Mouse (Mus musculus) CH12.LX (cell line): ENCODE data around the gene Hsd3b7. TPM values are rescaled to one million over a fixed set of nuclear protein-coding genes. Genes with fewer than 3 reads are reported as not detected.

Source experiments
- DNase-seq: peaks from one replicate; pipeline ENCODE4 v3.0.0-alpha.2; 2013; ENCODE audit errors: extremely low read depth
- H3K27ac ChIP-seq: 2 replicates; pipeline ENCODE4 v1.5.1; 2012; ENCODE audit warnings: low read depth, mild to moderate bottlenecking, control low read depth, moderate library complexity; ENCODE audit not compliant: insufficient read depth
- H3K27me3 ChIP-seq: replicated peaks from 2 replicates; pipeline ENCODE3; 2012; ENCODE audit warnings: inconsistent platforms
- H3K36me3 ChIP-seq, 2 experiments: replicated peaks in 1 of 2; 2 replicates each; pipeline versions ENCODE3 to v1.6.1; 2012; ENCODE audit warnings: inconsistent platforms in 1 of 2, low read length in 1 of 2, mild to moderate bottlenecking in 1 of 2, mixed read lengths in 1 of 2, moderate library complexity in 1 of 2; ENCODE audit not compliant: control insufficient read depth in 1 of 2, insufficient read depth in 1 of 2
- H3K4me1 ChIP-seq, 2 experiments: 2 replicates each; pipeline ENCODE4 v1.6.1; 2012; ENCODE audit warnings: inconsistent platforms in 1 of 2, moderate library complexity in 1 of 2; ENCODE audit not compliant: insufficient read depth in 2 of 2, control insufficient read depth in 1 of 2
- H3K4me2 ChIP-seq: 2 replicates; pipeline ENCODE4 v1.6.1; 2012; ENCODE audit warnings: low read depth, mild to moderate bottlenecking, control low read depth; ENCODE audit not compliant: poor library complexity, insufficient read depth, severe bottlenecking
- H3K4me3 ChIP-seq, 3 experiments: fragments of 150-350 bp in 1 of 3; sonication (generic) in 1 of 3; replicated peaks in 1 of 3; 2 replicates each; pipeline versions ENCODE3 to v1.5.1; 2011 to 2012; ENCODE audit warnings: low read depth in 2 of 3, low read length in 2 of 3, mild to moderate bottlenecking in 2 of 3, moderate library complexity in 2 of 3, control low read depth in 1 of 3, improper control_type of control experiment in 1 of 3, inconsistent platforms in 1 of 3, mixed read lengths in 1 of 3; ENCODE audit not compliant: poor library complexity in 1 of 3
- H3K79me2 ChIP-seq: replicated peaks from 2 replicates; pipeline ENCODE4 v1.6.1; 2012; ENCODE audit warnings: mild to moderate bottlenecking, moderate library complexity; ENCODE audit not compliant: control insufficient read depth, poor library complexity, insufficient read depth, severe bottlenecking; ENCODE audit errors: extremely low read depth
- H3K9ac ChIP-seq: 2 replicates; pipeline ENCODE4 v1.6.1; 2012; ENCODE audit warnings: low read depth, mild to moderate bottlenecking, control low read depth, moderate library complexity; ENCODE audit not compliant: insufficient read depth
- H3K9me3 ChIP-seq: replicated peaks from 2 replicates; pipeline ENCODE3; 2012; ENCODE audit warnings: low read length, inconsistent platforms, mixed read lengths
- BHLHE40 ChIP-seq: IDR thresholded peaks from 2 replicates; pipeline ENCODE4 v1.6.1; 2011; ENCODE audit warnings: mild to moderate bottlenecking, low read depth, low read length, improper control_type of control experiment
- CHD1 ChIP-seq: IDR thresholded peaks from 2 replicates; pipeline ENCODE4 v1.6.1; 2012; ENCODE audit warnings: low read depth, low read length, improper control_type of control experiment, inconsistent platforms
- CHD2 ChIP-seq: IDR thresholded peaks from 2 replicates; pipeline ENCODE4 v1.6.1; 2011; ENCODE audit warnings: low read length, improper control_type of control experiment
- CTCF ChIP-seq, 2 experiments: IDR thresholded peaks in 1 of 2; conservative IDR thresholded peaks in 1 of 2; 2 replicates each; pipeline ENCODE4 v1.5.1; 2011 to 2012; ENCODE audit warnings: low read depth in 2 of 2, low read length in 2 of 2, improper control_type of control experiment in 1 of 2, inconsistent platforms in 1 of 2, mild to moderate bottlenecking in 1 of 2, moderate library complexity in 1 of 2
- E2F4 ChIP-seq: IDR thresholded peaks from 2 replicates; pipeline ENCODE4 v1.6.1; 2011; ENCODE audit warnings: low read depth, low read length, improper control_type of control experiment; ENCODE audit not compliant: insufficient replicate concordance
- ELF1 ChIP-seq: IDR thresholded peaks from 2 replicates; pipeline ENCODE4 v1.6.1; 2014; ENCODE audit warnings: low read depth, mild to moderate bottlenecking, inconsistent platforms, low read length, improper control_type of control experiment
- EP300 ChIP-seq: IDR thresholded peaks from 2 replicates; pipeline ENCODE4 v1.6.1; 2011; ENCODE audit warnings: low read length, improper control_type of control experiment
- ETS1 ChIP-seq: conservative IDR thresholded peaks from 2 replicates; pipeline ENCODE4 v1.6.1; 2012; ENCODE audit warnings: low read depth, mild to moderate bottlenecking, inconsistent platforms, low read length, improper control_type of control experiment, moderate library complexity
- GABPA ChIP-seq: IDR thresholded peaks from 2 replicates; pipeline ENCODE4 v1.6.1; 2012; ENCODE audit warnings: low read depth, low read length, improper control_type of control experiment, inconsistent platforms; ENCODE audit not compliant: insufficient replicate concordance
- HCFC1 ChIP-seq: IDR thresholded peaks from 2 replicates; pipeline ENCODE4 v1.6.1; 2012; ENCODE audit warnings: low read depth, mild to moderate bottlenecking, inconsistent platforms, low read length, improper control_type of control experiment
- IRF4 ChIP-seq: IDR thresholded peaks from 2 replicates; pipeline ENCODE4 v1.6.1; 2014; ENCODE audit warnings: low read depth, mild to moderate bottlenecking, inconsistent platforms, low read length, improper control_type of control experiment
- JUN ChIP-seq: IDR thresholded peaks from 2 replicates; pipeline ENCODE4 v1.6.1; 2011; ENCODE audit warnings: low read depth, mild to moderate bottlenecking, low read length, improper control_type of control experiment, moderate library complexity; ENCODE audit not compliant: insufficient read depth
- JUND ChIP-seq: conservative IDR thresholded peaks from 2 replicates; pipeline ENCODE4 v1.6.1; 2011; ENCODE audit warnings: low read depth, low read length, improper control_type of control experiment
- KAT2A ChIP-seq: IDR thresholded peaks from 2 replicates; pipeline ENCODE4 v1.6.1; 2012; ENCODE audit warnings: low read length, improper control_type of control experiment, inconsistent platforms; ENCODE audit not compliant: insufficient replicate concordance
- MAFK ChIP-seq: IDR thresholded peaks from 2 replicates; pipeline ENCODE4 v1.6.1; 2011; ENCODE audit warnings: low read length, improper control_type of control experiment; ENCODE audit not compliant: insufficient replicate concordance
- MAX ChIP-seq: IDR thresholded peaks from 2 replicates; pipeline ENCODE4 v1.6.1; 2011; ENCODE audit warnings: low read length, improper control_type of control experiment
- MAZ ChIP-seq: IDR thresholded peaks from 2 replicates; pipeline ENCODE4 v1.6.1; 2012; ENCODE audit warnings: low read depth, mild to moderate bottlenecking, inconsistent platforms, low read length, improper control_type of control experiment, moderate library complexity
- MEF2A ChIP-seq: IDR thresholded peaks from 2 replicates; pipeline ENCODE4 v1.6.1; 2014; ENCODE audit warnings: low read depth, mild to moderate bottlenecking, inconsistent platforms, low read length, improper control_type of control experiment, borderline replicate concordance
- MXI1 ChIP-seq: IDR thresholded peaks from 2 replicates; pipeline ENCODE4 v1.6.1; 2011; ENCODE audit warnings: mild to moderate bottlenecking, low read depth, low read length, improper control_type of control experiment
- MYC ChIP-seq: IDR thresholded peaks from 2 replicates; pipeline ENCODE4 v1.6.1; 2011; ENCODE audit warnings: low read depth, mild to moderate bottlenecking, improper control_type of control experiment, low read length
- NELFE ChIP-seq: IDR thresholded peaks from 2 replicates; pipeline ENCODE4 v1.6.1; 2011; ENCODE audit warnings: low read depth, low read length, improper control_type of control experiment
- NRF1 ChIP-seq: IDR thresholded peaks from 2 replicates; pipeline ENCODE4 v1.6.1; 2014; ENCODE audit warnings: low read depth, mild to moderate bottlenecking, inconsistent platforms, low read length, improper control_type of control experiment, moderate library complexity
- PAX5 ChIP-seq: IDR thresholded peaks from 2 replicates; pipeline ENCODE4 v1.6.1; 2012; ENCODE audit warnings: low read length, inconsistent platforms, mixed read lengths
- POLR2A ChIP-seq: IDR thresholded peaks from 2 replicates; pipeline ENCODE4 v1.6.1; 2011; ENCODE audit warnings: low read depth, mild to moderate bottlenecking, improper control_type of control experiment, low read length
- POLR2AphosphoS2 ChIP-seq: IDR thresholded peaks from 2 replicates; pipeline ENCODE4 v1.6.1; 2011; ENCODE audit warnings: low read depth, low read length, improper control_type of control experiment
- RAD21 ChIP-seq: IDR thresholded peaks from 2 replicates; pipeline ENCODE4 v1.6.1; 2011; ENCODE audit warnings: low read depth, mild to moderate bottlenecking, low read length, improper control_type of control experiment, moderate library complexity
- RCOR1 ChIP-seq: conservative IDR thresholded peaks from 2 replicates; pipeline ENCODE4 v1.6.1; 2012; ENCODE audit warnings: low read depth, mild to moderate bottlenecking, inconsistent platforms, low read length, improper control_type of control experiment
- SIN3A ChIP-seq: IDR thresholded peaks from 2 replicates; pipeline ENCODE4 v1.6.1; 2012; ENCODE audit warnings: low read length, improper control_type of control experiment, inconsistent platforms
- SMC3 ChIP-seq: IDR thresholded peaks from 2 replicates; pipeline ENCODE4 v1.6.1; 2011; ENCODE audit warnings: low read depth, low read length, improper control_type of control experiment
- TBP ChIP-seq: conservative IDR thresholded peaks from 2 replicates; pipeline ENCODE4 v1.6.1; 2011; ENCODE audit warnings: low read depth, low read length, improper control_type of control experiment
- TCF12 ChIP-seq: IDR thresholded peaks from 2 replicates; pipeline ENCODE4 v1.6.1; 2014; ENCODE audit warnings: low read depth, mild to moderate bottlenecking, inconsistent platforms, low read length, improper control_type of control experiment
- UBTF ChIP-seq: IDR thresholded peaks from 2 replicates; pipeline ENCODE4 v1.6.1; 2012; ENCODE audit warnings: low read depth, mild to moderate bottlenecking, inconsistent platforms, low read length, improper control_type of control experiment, moderate library complexity
- USF1 ChIP-seq: IDR thresholded peaks from 2 replicates; pipeline ENCODE4 v1.6.1; 2014; ENCODE audit warnings: low read depth, mild to moderate bottlenecking, inconsistent platforms, low read length, improper control_type of control experiment
- USF2 ChIP-seq: conservative IDR thresholded peaks from 2 replicates; pipeline ENCODE4 v1.6.1; 2011; ENCODE audit warnings: low read depth, low read length, improper control_type of control experiment
- ZC3H11A ChIP-seq: IDR thresholded peaks from 2 replicates; pipeline ENCODE4 v1.6.1; 2012; ENCODE audit warnings: low read depth, mild to moderate bottlenecking, inconsistent platforms, low read length, improper control_type of control experiment
- ZKSCAN1 ChIP-seq: IDR thresholded peaks from 2 replicates; pipeline ENCODE4 v1.6.1; 2012; ENCODE audit warnings: low read depth, inconsistent platforms, low read length, improper control_type of control experiment, borderline replicate concordance
- ZMIZ1 ChIP-seq: IDR thresholded peaks from 2 replicates; pipeline ENCODE4 v1.6.1; 2012; ENCODE audit warnings: low read depth, mild to moderate bottlenecking, inconsistent platforms, low read length, improper control_type of control experiment
- ZNF384 ChIP-seq: IDR thresholded peaks from 2 replicates; pipeline ENCODE4 v1.6.1; 2012; ENCODE audit warnings: low read depth, low read length, improper control_type of control experiment, inconsistent platforms
- dilution Hi-C: fragments of 300-500 bp; cut with MboI; formaldehyde crosslinking; loops from 2 replicates; pipeline ENCODE4 v1.14.3; 2020; ENCODE audit warnings: low sequenced_read_pairs; ENCODE audit not compliant: extremely low pct_unique_long_range_greater_than_20kb, extremely low pct_ligation_motif_present
- in situ Hi-C: fragments of 300-500 bp; cut with MboI; formaldehyde crosslinking; loops from 3 replicates; pipeline ENCODE4 v1.14.3; 2019; ENCODE audit warnings: low sequenced_read_pairs, low pct_ligation_motif_present, low pct_unique_long_range_greater_than_20kb, mixed read lengths
- polyA plus RNA-seq: library from polyadenylated mRNA; unstranded; fragments of >175 nt; gene quantifications from 2 replicates; pipeline ENCODE4 v1.2.1, GENCODE M21; 2012; ENCODE audit warnings: low read depth; ENCODE audit not compliant: insufficient read length
- total RNA-seq, 2 experiments: library from RNA; depleted of rRNA; stranded (reverse); fragments of 300-350 nt in 1 of 2; fragments of >200 nt in 1 of 2; gene quantifications; 2 replicates each; pipeline ENCODE4 v1.2.3; 2012 to 2014

Gene Hsd3b7
- total and polyA plus RNA-seq, 3 experiments = 0.99 to 6.8 (median 4.2) TPM

GRCm38 (mm10) chr7:127768346-127768996 is 31.9 kb upstream of the Hsd3b7 start:
- no peaks in the 10 kb centered on the region for H3K9me3 ChIP-seq
- H3K27me3 ChIP-seq = no peaks in the 10 kb centered on the region
- H3K4me2 ChIP-seq = no peak overlapping the region
- no peak overlapping the region for H3K9ac ChIP-seq
- peaks cover 23 to 46% of the 10 kb centered on the region in 2 experiments for H3K36me3 ChIP-seq
- TF ChIP-seq PAX5 (no peak), ZNF384 (no peak), ZMIZ1 (no peak), ELF1 (no peak), USF1 (no peak), MXI1 (no peak), E2F4 (no peak), POLR2A (no peak), MEF2A (no peak), SIN3A (no peak), TBP (no peak), EP300 (no peak), IRF4 (0 out of 2 replicates have a peak, but pooled peaks have one; percentile 30), NRF1 (no peak), SMC3 (peak; percentile 58), KAT2A (no peak), MAFK (no peak), CHD2 (peak; percentile 44; the same call in 1 of the 2 replicates), HCFC1 (no peak), MAZ (0 out of 2 replicates have a peak, but pooled peaks have one; percentile 51), BHLHE40 (no peak), UBTF (no peak), ZKSCAN1 (no peak), POLR2AphosphoS2 (no peak), CHD1 (no peak), JUN (no peak), MAX (no peak), RCOR1 (no peak), ETS1 (no peak), MYC (no peak), RAD21 (peak; percentile 54), USF2 (no peak), JUND (no peak), GABPA (no peak), TCF12 (no peak), NELFE (no peak), ZC3H11A (no peak), CTCF (conservative IDR thresholded peaks at IDR 0.05 in 1 of 2, IDR thresholded peaks at IDR 0.05 in 1 of 2; ENCODE audit: low read depth in 2 of 2, low read length in 2 of 2) (peak in 1 of 2 experiments; percentile 65; a peak in 2 of 4 replicates)
- TF ChIP-seq, all 38 proteins: peak for 6
- dilution Hi-C loops (no loop called here), in situ Hi-C loops (loop anchor here (25.0 kb wide), 1 partner anchor 406 kb away; no protein-coding TSS in a partner anchor)
- no peak for DNase-seq
- peaks cover 14% of the 10 kb centered on the region for H3K79me2 ChIP-seq
- H3K27ac ChIP-seq = no peak overlapping the region
- no peak overlapping the region for H3K4me3 ChIP-seq
- peaks cover 2 to 60% of the 10 kb centered on the region in 2 experiments for H3K4me1 ChIP-seq
